Mouse (Mus musculus): ENCODE results near the gene Foxf1.

Gene Foxf1

GRCm38 (mm10) chr8:121084210-121084951 lies at the start of gene Foxf1:
Gene Foxf1, plus strand, starts transcription at chr8:121084386.
- in situ Hi-C loops (cut with MboI; ENCODE audit: unreplicated experiment in 2 of 2), result loop anchor here in 1 of 2 experiments (5.0 kb wide), 1 partner anchor 267 kb away; no protein-coding TSS in a partner anchor

GRCm38 (mm10) chr8:121035611-121036010 lies 48.6 kb upstream of the Foxf1 start:
- in situ Hi-C loops (cut with MboI; ENCODE audit: unreplicated experiment in 2 of 2), result no loop called here

GRCm38 (mm10) chr8:121043719-121044440 lies 40.3 kb upstream of the Foxf1 start:
- in situ Hi-C loops (cut with MboI; ENCODE audit: unreplicated experiment in 2 of 2), result no loop called here

- in situ Hi-C loops (cut with MboI; ENCODE audit: unreplicated experiment in 2 of 2), result no loop called here
Measured at GRCm38 (mm10) chr8:121047441-121047840, 36.7 kb upstream of the Foxf1 start.

- in situ Hi-C loops (cut with MboI; ENCODE audit: unreplicated experiment in 2 of 2), result no loop called here
Measured at GRCm38 (mm10) chr8:121058081-121058480, 26.1 kb upstream of the Foxf1 start.

- in situ Hi-C loops (cut with MboI; ENCODE audit: unreplicated experiment in 2 of 2), result no loop called here
Measured at GRCm38 (mm10) chr8:121059098-121059497, 25.1 kb upstream of the Foxf1 start.

- in situ Hi-C loops (cut with MboI; ENCODE audit: unreplicated experiment in 2 of 2), result no loop called here
Measured at GRCm38 (mm10) chr8:121062521-121062920, 21.7 kb upstream of the Foxf1 start.

- in situ Hi-C loops (cut with MboI; ENCODE audit: unreplicated experiment in 2 of 2), result no loop called here
Measured at GRCm38 (mm10) chr8:121063649-121064048, 20.5 kb upstream of the Foxf1 start.

GRCm38 (mm10) chr8:121071454-121071853 lies 12.7 kb upstream of the Foxf1 start:
- in situ Hi-C loops (cut with MboI; ENCODE audit: unreplicated experiment in 2 of 2), result no loop called here

GRCm38 (mm10) chr8:121072406-121073130 lies 11.6 kb upstream of the Foxf1 start:
- in situ Hi-C loops (cut with MboI; ENCODE audit: unreplicated experiment in 2 of 2), result no loop called here

GRCm38 (mm10) chr8:121073174-121074107 lies 10.7 kb upstream of the Foxf1 start:
- in situ Hi-C loops (cut with MboI; ENCODE audit: unreplicated experiment in 2 of 2), result no loop called here

- in situ Hi-C loops (cut with MboI; ENCODE audit: unreplicated experiment in 2 of 2), result no loop called here
Measured at GRCm38 (mm10) chr8:121074108-121074847, 9.9 kb upstream of the Foxf1 start.

- in situ Hi-C loops (cut with MboI; ENCODE audit: unreplicated experiment in 2 of 2), result no loop called here
Measured at GRCm38 (mm10) chr8:121074848-121075145, 9.4 kb upstream of the Foxf1 start.

GRCm38 (mm10) chr8:121075936-121076335 lies 8.2 kb upstream of the Foxf1 start:
- in situ Hi-C loops (cut with MboI; ENCODE audit: unreplicated experiment in 2 of 2), result no loop called here

GRCm38 (mm10) chr8:121076555-121076954 lies 7.6 kb upstream of the Foxf1 start:
- in situ Hi-C loops (cut with MboI; ENCODE audit: unreplicated experiment in 2 of 2), result no loop called here

GRCm38 (mm10) chr8:121078721-121079120 lies 5.5 kb upstream of the Foxf1 start:
- in situ Hi-C loops (cut with MboI; ENCODE audit: unreplicated experiment in 2 of 2), result no loop called here

GRCm38 (mm10) chr8:121079201-121079600 lies 5.0 kb upstream of the Foxf1 start:
- in situ Hi-C loops (cut with MboI; ENCODE audit: unreplicated experiment in 2 of 2), result no loop called here

GRCm38 (mm10) chr8:121079944-121080343 lies 4.2 kb upstream of the Foxf1 start:
- in situ Hi-C loops (cut with MboI; ENCODE audit: unreplicated experiment in 2 of 2), result loop anchor here in 1 of 2 experiments (5.0 kb wide), 1 partner anchor 263 kb away; no protein-coding TSS in a partner anchor

- in situ Hi-C loops (cut with MboI; ENCODE audit: unreplicated experiment in 2 of 2), result loop anchor here in 1 of 2 experiments (5.0 kb wide), 1 partner anchor 263 kb away; no protein-coding TSS in a partner anchor
Measured at GRCm38 (mm10) chr8:121080361-121081090, 3.7 kb upstream of the Foxf1 start.
